Mouse (Mus musculus): Measurements from ENCODE around the gene Tmbim1. TPM values are rescaled to one million over a fixed set of nuclear protein-coding genes. Genes with fewer than 3 reads are reported as not detected.
"Not testable (repeated sequence)": the region's sequence is repeated elsewhere in the genome, so short reads cannot be mapped to it uniquely, and the experiment has no call there.

Gene Tmbim1
- polyA plus RNA-seq (2015; fragmentation: Nextera tagmentation; extraction: Ambion mirVana) = 7.8 and 8.6 TPM in 2 replicates

DNA sequence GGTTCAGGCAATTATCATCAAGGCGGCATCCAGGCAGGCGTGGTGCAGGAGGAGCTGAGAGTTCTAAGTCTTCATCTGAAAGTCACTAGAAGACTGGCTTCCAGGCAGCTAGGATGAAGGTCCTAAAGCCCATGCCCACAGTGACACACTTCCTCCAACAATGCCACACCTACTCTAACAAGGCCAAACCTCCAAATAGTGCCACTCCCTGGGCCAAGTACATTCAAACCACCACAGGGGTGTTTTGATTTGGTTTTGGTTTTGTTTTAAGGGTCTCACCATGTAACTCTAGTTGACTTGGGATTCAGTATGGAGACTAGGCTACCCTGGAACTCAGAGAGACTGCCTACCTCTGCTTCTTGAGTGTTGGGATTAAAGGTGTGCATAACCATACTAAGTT, at the start of gene Tmbim1:
TSS of gene Tmbim1 (minus strand) at position 101 of the 400 bp plus-strand sequence.
- 93% methylated on average over 2 of the region's 2 CpGs for WGBS
- Histone ChIP-seq H3K9me3 (no peaks in the 10 kb centered on the region), H3K9ac (no peak within 1 kb of the TSS), H3K4me1 (replicated peaks) (peaks cover 16% of the 10 kb centered on the region), H3K27me3 (peaks cover 27% of the 10 kb centered on the region), H3K27ac (no peak within 1 kb of the TSS), H3K36me3 (no peaks in the 10 kb centered on the region), H3K4me3 (no peak within 1 kb of the TSS), H3K4me2 (peak within 1 kb of the TSS; percentile 75)
- no peak for ATAC-seq (ENCODE audit: low FRiP score)

DNA sequence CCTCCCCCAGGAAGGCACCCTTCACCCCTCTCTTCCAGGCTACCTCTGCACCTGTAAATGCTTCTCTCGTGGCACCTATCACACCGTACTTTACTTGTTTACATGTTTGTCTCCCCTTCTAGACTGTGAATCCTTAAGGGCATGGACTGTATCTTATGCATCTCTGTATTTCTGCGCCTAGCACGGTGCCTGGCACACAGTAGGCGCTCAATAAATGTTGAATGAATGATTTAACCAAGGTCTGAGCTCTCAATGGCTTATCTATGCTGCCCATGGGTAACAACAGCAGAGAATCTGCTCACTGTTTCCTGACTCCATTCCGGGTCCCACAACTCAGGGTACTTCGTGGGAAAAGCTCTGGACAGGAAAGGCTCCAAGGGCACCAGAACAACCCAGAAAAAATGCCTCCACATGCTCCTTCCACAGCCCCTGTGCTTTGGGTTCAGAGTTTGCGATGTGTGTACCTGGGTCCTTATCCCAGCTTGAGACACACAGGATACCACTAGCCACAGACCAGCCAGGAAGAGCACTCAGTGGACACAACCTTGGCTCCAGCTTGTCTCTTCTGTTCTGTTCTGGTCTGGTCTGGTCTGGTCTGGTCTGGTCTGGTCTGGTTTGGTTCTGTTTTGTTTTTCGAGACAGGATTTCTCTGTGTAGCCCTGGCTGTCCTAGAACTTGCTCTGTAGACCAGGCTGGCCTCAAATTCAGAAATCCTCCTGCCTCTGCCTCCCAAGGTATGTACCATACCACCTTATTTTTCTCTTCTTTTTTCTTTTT, 48.2 kb upstream of the Tmbim1 start:
- Histone ChIP-seq H3K9ac (no peak overlapping the region), H3K27me3 (no peaks in the 10 kb centered on the region), H3K27ac (no peak overlapping the region), H3K4me3 (no peak overlapping the region), H3K9me3 (no peaks in the 10 kb centered on the region), H3K4me2 (no peak overlapping the region), H3K4me1 (replicated peaks) (no peaks in the 10 kb centered on the region), H3K36me3 (peaks cover 46% of the 10 kb centered on the region)
- no peak for ATAC-seq (ENCODE audit: low FRiP score)
- 95% methylated on average over 9 of the region's 9 CpGs for WGBS

DNA sequence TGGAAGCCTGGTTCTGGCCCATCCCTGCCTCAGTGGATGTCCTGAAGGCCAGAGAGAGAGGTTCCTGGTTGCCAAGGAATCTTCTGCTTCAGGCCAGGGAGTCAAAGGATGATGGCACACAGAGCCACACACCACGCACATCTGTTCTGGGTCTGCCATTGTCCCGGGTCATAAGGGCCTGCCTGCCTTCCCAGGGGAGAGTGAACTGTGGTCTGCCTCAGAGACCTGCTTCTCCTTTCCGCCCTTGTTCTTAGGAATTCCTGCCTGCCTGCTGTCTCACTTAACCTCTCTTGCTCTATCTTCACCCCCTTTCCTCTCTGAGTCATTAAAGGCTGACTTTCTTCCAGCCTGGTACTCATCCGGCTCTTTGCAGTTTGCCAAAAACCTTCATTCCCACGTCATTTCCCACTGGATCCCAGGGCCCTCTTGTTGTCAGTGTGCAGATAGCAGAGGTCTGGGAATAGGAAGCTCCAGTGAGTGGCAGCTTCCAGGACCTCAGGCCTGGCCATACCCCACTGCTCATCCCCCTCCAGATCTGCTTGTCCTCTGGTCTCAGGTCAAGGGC, 47.2 kb upstream of the Tmbim1 start:
- Histone ChIP-seq H3K9me3 (no peaks in the 10 kb centered on the region), H3K4me1 (replicated peaks) (no peaks in the 10 kb centered on the region), H3K27ac (no peak overlapping the region), H3K4me3 (no peak overlapping the region), H3K36me3 (peaks cover 51% of the 10 kb centered on the region), H3K4me2 (no peak overlapping the region), H3K27me3 (no peaks in the 10 kb centered on the region), H3K9ac (no peak overlapping the region)
- 84% methylated on average over 5 of the region's 5 CpGs for WGBS
- no peak for ATAC-seq (ENCODE audit: low FRiP score)

DNA sequence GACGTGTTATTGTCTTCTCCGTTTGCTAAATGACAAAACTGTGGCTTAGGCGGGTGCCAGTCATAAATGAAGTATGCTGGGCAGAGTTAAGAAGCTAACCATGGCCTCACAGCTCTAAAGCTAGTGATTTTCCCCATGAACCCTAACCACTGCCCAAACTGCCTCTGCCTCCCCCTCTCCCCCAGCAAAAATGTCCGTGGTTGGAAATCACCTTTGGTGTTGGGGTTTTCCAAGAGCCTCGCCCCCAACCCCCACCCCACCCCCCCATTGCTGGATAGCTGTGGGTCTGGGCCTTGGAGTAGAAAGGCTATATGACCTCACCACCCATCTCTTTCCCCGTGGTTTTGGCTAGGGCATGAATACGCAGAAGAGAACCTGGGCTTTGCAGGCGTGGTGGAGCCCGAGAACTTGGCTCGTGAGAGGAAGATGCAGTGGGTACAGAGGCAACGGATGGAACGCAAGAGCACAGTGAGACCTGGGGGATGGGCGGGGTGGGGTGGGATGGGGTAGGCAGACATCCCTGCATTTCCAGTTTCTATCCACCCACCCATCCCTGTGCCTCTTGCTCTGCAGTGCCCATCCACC, 45.9 kb upstream of the Tmbim1 start:
- Histone ChIP-seq H3K9me3 (no peaks in the 10 kb centered on the region), H3K4me3 (no peak overlapping the region), H3K27me3 (no peaks in the 10 kb centered on the region), H3K36me3 (peaks cover 54% of the 10 kb centered on the region), H3K9ac (no peak overlapping the region), H3K4me1 (replicated peaks) (no peaks in the 10 kb centered on the region), H3K27ac (no peak overlapping the region), H3K4me2 (no peak overlapping the region)
- no peak for ATAC-seq (ENCODE audit: low FRiP score)
- 90% methylated on average over 13 of the region's 13 CpGs for WGBS

DNA sequence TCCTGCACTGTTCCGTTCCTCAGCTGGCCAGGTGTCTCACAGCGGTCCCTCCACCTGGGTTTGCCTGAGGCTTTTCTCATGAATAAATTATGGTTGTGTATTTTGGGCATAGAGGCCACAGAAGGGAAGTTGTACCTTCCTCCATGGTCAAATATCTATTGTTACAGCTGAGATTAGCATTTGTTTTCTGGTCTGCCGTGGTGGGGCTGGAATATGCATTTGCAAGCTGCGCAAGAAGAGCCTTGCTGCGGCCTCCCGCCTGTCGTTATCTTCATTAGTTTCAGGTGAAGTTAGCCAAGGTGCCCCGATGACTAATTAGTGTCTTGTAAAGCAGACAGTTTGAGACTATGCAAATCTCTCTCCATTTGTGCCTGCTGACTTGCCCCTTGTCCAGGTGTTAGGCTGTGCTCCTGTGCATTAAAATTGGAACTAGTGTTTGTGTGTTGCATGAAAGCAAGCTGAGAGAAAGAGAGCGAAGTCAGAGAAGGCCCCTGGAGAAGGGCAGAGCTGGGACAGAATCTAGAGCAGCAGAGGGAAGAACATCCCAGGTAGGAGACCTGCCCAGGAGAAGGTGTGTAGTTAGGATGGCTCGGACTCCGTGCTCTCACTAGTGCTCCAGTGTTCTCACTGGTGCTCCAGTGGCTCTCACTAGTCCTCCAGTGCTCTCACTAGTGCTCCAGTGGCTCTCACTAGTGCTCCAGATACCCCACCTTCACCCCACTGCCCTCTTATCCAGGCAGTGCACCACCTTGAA, 38.9 kb upstream of the Tmbim1 start:
- WGBS = 80% methylated on average over 11 of the region's 11 CpGs

DNA sequence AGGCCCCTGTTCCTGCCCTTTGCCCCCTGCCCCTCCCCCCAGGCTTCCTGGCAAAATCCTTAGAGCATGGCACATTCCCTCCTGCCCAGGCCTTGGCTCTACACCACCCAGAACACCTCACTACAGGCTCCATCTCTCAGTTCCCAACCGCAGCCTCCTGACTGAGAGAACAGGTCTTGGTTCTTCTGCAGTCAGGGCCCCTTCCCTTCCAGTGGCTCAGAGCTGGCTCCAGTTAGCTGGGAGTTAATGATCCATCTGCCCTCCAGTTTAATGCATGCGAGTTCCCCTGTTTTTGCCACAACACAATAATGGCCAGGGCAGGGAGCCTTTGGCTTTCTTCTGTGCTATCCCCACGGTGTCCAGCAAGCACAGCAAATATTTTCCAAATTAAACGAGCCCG, 37.7 kb upstream of the Tmbim1 start:
- Histone ChIP-seq H3K27ac (no peak overlapping the region), H3K4me3 (no peak overlapping the region), H3K27me3 (no peaks in the 10 kb centered on the region), H3K4me2 (no peak overlapping the region), H3K4me1 (replicated peaks) (peaks cover 17% of the 10 kb centered on the region), H3K9ac (no peak overlapping the region; the same call in 1 of the 2 replicates), H3K9me3 (no peaks in the 10 kb centered on the region), H3K36me3 (peaks cover 5% of the 10 kb centered on the region)
- ATAC-seq (ENCODE audit: low FRiP score) = no peak
- WGBS = 51% methylated on average over 5 of the region's 5 CpGs

More for the DNA sequence above, 38.9 kb upstream of the Tmbim1 start:
- Histone ChIP-seq H3K4me1 (replicated peaks) (peaks cover 14% of the 10 kb centered on the region), H3K27ac (no peak overlapping the region), H3K36me3 (peaks cover 14% of the 10 kb centered on the region), H3K27me3 (no peaks in the 10 kb centered on the region), H3K9me3 (no peaks in the 10 kb centered on the region), H3K4me2 (no peak overlapping the region), H3K4me3 (no peak overlapping the region), H3K9ac (no peak overlapping the region)
- no peak for ATAC-seq (ENCODE audit: low FRiP score)

DNA sequence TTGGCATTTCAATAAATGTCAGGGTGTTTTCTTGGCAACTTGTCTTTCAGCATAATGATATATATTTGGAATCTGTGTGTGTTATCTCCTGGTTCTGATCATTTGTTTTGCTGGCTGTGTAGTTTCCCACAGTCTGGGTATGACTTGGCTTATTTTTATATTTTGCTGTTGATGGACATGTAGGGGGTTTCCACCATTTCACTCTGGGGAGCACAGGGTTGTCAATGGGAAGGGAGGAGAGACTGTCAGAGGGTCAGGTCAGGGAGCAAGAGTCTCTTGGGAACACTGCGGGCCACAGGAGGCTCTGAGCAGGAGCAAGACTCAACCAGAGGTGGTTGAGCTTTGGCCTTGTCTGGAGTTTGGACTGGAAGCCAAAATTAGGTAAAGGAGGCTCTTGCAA, 36.9 kb upstream of the Tmbim1 start:
- Histone ChIP-seq H3K9me3 (no peaks in the 10 kb centered on the region), H3K4me2 (no peak overlapping the region), H3K27ac (no peak overlapping the region), H3K9ac (no peak overlapping the region), H3K4me3 (no peak overlapping the region), H3K27me3 (no peaks in the 10 kb centered on the region), H3K36me3 (no peaks in the 10 kb centered on the region), H3K4me1 (replicated peaks) (peaks cover 21% of the 10 kb centered on the region)
- 78% methylated on average over 1 of the region's 1 CpGs for WGBS
- no peak for ATAC-seq (ENCODE audit: low FRiP score)

DNA sequence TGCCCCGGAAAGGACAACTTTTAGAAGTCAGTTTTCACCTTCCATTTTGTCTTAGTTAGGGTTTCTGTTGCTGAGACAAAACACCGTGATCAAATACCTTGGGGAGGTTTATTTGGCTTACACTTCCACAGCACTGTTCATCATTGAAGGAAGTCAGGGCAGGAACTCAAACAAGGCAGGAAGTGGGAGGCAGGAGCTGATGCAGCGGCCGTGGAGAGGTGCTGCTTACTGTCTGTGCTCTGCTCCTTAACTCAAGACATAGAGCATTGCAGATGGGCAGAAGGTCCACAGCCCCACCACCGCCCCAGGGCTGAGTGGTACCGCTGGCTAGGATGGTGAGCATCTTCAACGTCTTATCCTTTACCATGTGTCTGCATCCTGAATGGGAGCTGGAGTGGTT, 36.5 kb upstream of the Tmbim1 start:
- Histone ChIP-seq H3K9ac (no peak overlapping the region), H3K4me3 (no peak overlapping the region), H3K4me1 (replicated peaks) (peaks cover 24% of the 10 kb centered on the region), H3K4me2 (no peak overlapping the region), H3K36me3 (no peaks in the 10 kb centered on the region), H3K9me3 (no peaks in the 10 kb centered on the region), H3K27me3 (no peaks in the 10 kb centered on the region), H3K27ac (no peak overlapping the region)
- ATAC-seq (ENCODE audit: low FRiP score) = no peak
- 93% methylated on average over 7 of the region's 7 CpGs for WGBS

DNA sequence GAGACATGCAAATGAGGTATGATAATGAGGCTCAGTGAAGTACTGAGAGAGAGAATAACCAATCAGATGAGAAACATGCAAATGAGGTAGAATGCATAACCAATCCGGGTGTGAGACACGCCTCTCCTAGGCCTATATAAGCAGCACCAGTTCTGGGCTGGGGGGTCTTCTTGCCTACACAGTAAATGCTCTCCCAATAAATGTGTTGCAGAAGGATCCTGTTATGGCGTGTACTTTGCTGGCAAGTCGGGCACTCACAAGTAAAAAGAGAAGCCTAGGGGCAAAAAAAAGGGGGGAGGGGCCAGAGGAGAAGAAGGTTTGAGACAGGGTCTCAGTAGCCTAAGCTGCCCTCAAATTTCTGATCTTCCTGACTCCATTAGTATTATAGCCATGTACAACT, 35.6 kb upstream of the Tmbim1 start:
- H3K27ac ChIP-seq; H3K9ac ChIP-seq; H3K4me3 ChIP-seq; H3K27me3 ChIP-seq; H3K9me3 ChIP-seq; H3K4me2 ChIP-seq; ATAC-seq (ENCODE audit: low FRiP score); H3K36me3 ChIP-seq: not testable (repeated sequence)
- H3K4me1 ChIP-seq (replicated peaks) = peaks cover 25% of the 10 kb centered on the region
- 94% methylated on average over 4 of the region's 4 CpGs for WGBS

DNA sequence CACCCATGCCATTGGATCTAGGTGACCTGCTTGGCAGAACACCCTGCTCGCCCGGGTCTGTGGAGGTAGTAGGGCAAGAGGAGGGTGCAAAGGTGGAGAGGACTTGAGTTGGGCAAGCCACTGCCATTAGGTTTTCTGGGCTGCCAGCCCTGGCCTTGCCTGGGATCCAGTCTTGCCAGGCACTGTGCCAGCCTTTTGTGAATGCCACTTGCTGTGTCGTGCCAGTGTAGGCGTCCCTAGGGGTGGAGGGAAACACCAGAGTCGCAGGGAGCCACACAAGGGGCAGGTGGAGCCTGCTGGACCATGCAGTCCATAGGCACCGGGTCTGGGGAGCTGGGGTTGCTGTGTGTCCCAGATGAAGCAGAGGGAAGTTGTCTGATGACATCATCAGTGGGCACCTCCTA, 34.9 kb upstream of the Tmbim1 start:
- WGBS = 91% methylated on average over 6 of the region's 6 CpGs
- no peak overlapping the region for H3K9ac ChIP-seq
- ATAC-seq (ENCODE audit: low FRiP score) = 0 out of 2 replicates have a peak, but pooled peaks have one; percentile 9

DNA sequence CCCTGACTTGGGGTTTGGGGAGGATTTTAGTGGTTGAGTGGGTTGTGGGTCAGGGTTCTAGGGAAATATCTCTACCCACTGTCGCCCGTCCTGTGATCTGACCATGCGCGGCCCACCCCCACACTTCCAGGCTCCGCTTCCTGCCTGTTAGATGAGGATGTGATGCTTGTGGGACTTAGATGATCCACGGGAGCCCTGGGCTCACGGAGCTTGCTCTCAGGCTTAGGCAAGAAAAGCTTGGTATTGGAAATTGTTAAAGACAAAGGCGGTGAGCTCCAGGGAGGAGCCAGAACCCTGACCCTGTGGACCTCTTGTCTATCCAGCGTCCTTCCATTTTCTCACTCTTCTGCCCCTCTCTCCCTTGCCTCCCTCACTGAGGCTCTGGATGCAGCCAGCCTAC, 34.5 kb upstream of the Tmbim1 start:
- H3K4me3 ChIP-seq = no peak overlapping the region
- H3K36me3 ChIP-seq = no peaks in the 10 kb centered on the region
- no peaks in the 10 kb centered on the region for H3K27me3 ChIP-seq
- WGBS = 90% methylated on average over 9 of the region's 9 CpGs
- no peak overlapping the region for H3K27ac ChIP-seq
- H3K4me1 ChIP-seq (replicated peaks) = peaks cover 31% of the 10 kb centered on the region
- H3K9ac ChIP-seq = no peak overlapping the region
- H3K9me3 ChIP-seq = no peaks in the 10 kb centered on the region
- ATAC-seq (ENCODE audit: low FRiP score) = no peak
- H3K4me2 ChIP-seq = no peak overlapping the region

More for the DNA sequence above, 34.9 kb upstream of the Tmbim1 start:
- no peaks in the 10 kb centered on the region for H3K36me3 ChIP-seq
- H3K27ac ChIP-seq = no peak overlapping the region
- H3K27me3 ChIP-seq = no peaks in the 10 kb centered on the region
- H3K4me1 ChIP-seq (replicated peaks) = peaks cover 27% of the 10 kb centered on the region
- H3K4me2 ChIP-seq = no peak overlapping the region
- no peak overlapping the region for H3K4me3 ChIP-seq
- no peaks in the 10 kb centered on the region for H3K9me3 ChIP-seq

DNA sequence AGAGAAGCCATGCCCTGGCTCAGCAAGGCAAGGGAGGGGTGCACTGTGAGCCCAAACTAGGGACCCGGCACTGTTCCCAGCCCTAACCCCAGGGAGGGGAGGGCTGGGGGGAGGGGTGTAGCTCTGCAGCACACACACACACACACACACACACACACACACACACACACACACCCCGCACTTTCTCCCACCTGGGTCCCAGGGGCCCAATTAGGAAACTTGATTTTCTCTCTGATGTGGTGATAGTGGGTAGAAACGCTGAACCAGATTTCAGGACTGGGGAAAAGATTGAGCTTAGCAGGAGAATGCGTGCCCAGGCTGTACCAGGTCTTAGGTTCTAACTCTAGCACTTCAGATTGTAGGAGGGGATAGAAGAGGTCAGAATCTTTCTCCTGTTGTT, 33.2 kb upstream of the Tmbim1 start:
- no peaks in the 10 kb centered on the region for H3K36me3 ChIP-seq
- H3K4me3 ChIP-seq = no peak overlapping the region
- WGBS = 81% methylated on average over 4 of the region's 4 CpGs
- H3K9ac ChIP-seq = no peak overlapping the region
- H3K27ac ChIP-seq = no peak overlapping the region
- no peaks in the 10 kb centered on the region for H3K27me3 ChIP-seq
- no peak overlapping the region for H3K4me2 ChIP-seq
- no peaks in the 10 kb centered on the region for H3K9me3 ChIP-seq
- H3K4me1 ChIP-seq (replicated peaks) = peaks cover 31% of the 10 kb centered on the region
- ATAC-seq (ENCODE audit: low FRiP score) = no peak

All from hindbrain, embryonic 13.5 days (tissue).